7 mouse cellular contexts compared by ENCODE assay signal in the genomic region with DNA sequence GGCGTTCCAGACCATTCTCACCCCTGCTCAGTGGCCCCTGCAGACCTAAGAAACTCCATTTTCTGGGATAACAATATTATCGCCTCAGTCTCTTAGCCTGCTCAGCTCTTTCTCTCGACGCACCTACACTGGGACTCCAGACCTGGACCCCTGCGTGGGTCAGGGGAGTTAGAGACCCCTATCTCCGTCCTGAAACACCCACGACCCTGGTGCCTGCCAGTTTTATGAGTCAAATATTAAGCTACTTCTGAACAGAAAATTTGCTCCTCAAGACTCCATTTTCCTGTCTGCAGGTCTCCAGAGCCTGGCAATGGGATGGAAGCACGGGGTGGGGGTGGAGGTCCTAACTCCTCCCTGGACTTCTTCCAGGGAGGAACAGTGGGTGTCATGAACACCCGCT. TPM values are rescaled to one million over a fixed set of nuclear protein-coding genes. Genes with fewer than 3 reads are reported as not detected.
DNase-seq lines count a peak whose midpoint lies in the region; ATAC-seq lines count a peak whose summit lies in the region.

No protein-coding gene starts in this region.

- H3K4me3 ChIP-seq in megakaryocyte, embryonic 14.5 days (replicated peaks) = peak overlapping the region; percentile 96
- H3K4me3 ChIP-seq in forebrain, embryonic 13.5 days = peak overlapping the region; percentile 55
- peak overlapping the region; percentile 61 for H3K4me3 ChIP-seq in limb, embryonic 13.5 days

- H3K27ac ChIP-seq in forebrain, embryonic 13.5 days = no peak overlapping the region
- H3K27ac ChIP-seq in limb, embryonic 13.5 days = no peak overlapping the region

- peak overlapping the region; percentile 95 for H3K4me2 ChIP-seq in forebrain, embryonic 13.5 days
- peak overlapping the region; percentile 95 for H3K4me2 ChIP-seq in limb, embryonic 13.5 days (replicated peaks)

- peaks cover 30% of the 10 kb centered on the region for H3K9me3 ChIP-seq in megakaryocyte, embryonic 14.5 days
- no peaks in the 10 kb centered on the region for H3K9me3 ChIP-seq in forebrain, embryonic 13.5 days (replicated peaks)
- H3K9me3 ChIP-seq in limb, embryonic 13.5 days = peaks cover 5% of the 10 kb centered on the region; the same call in 1 of the 2 replicates

- DNase-seq in splenic B cell, adult 2 months (ENCODE audit: low read depth, low spot score) = peak; percentile 8
- no peak for DNase-seq in ovary, adult 18-20 months (ENCODE audit: low spot score)
- DNase-seq in testis, postnatal 14 days (ENCODE audit: low spot score) = no peak

- peak overlapping the region; percentile 94 for H3K9ac ChIP-seq in forebrain, embryonic 13.5 days
- H3K9ac ChIP-seq in limb, embryonic 13.5 days = peak overlapping the region; percentile 87

- no peaks in the 10 kb centered on the region for H3K36me3 ChIP-seq in megakaryocyte, embryonic 14.5 days (replicated peaks; ENCODE audit: low read length)
- H3K36me3 ChIP-seq in forebrain, embryonic 13.5 days (ENCODE audit: poor library complexity, severe bottlenecking) = no peaks in the 10 kb centered on the region
- H3K36me3 ChIP-seq in limb, embryonic 13.5 days = no peaks in the 10 kb centered on the region
- no peaks in the 10 kb centered on the region for H3K36me3 ChIP-seq in splenic B cell, adult 2 months (ENCODE audit: control insufficient read depth, insufficient read depth, low read length, poor library complexity, severe bottlenecking)

- peaks cover 98% of the 10 kb centered on the region for H3K27me3 ChIP-seq in megakaryocyte, embryonic 14.5 days (replicated peaks)
- peaks cover 77% of the 10 kb centered on the region for H3K27me3 ChIP-seq in forebrain, embryonic 13.5 days
- H3K27me3 ChIP-seq in limb, embryonic 13.5 days = peaks cover 83% of the 10 kb centered on the region
- no peaks in the 10 kb centered on the region for H3K27me3 ChIP-seq in splenic B cell, adult 2 months (ENCODE audit: control insufficient read depth, insufficient read depth, low read length, poor library complexity, severe bottlenecking)

- no peak for ATAC-seq in megakaryocyte, adult 5-6 weeks (ENCODE audit: poor library complexity, severe bottlenecking)
- ATAC-seq in forebrain, embryonic 13.5 days = no peak
- no peak for ATAC-seq in limb, embryonic 13.5 days (ENCODE audit: low FRiP score, low read depth)

- peaks cover 71% of the 10 kb centered on the region for H3K4me1 ChIP-seq in megakaryocyte, embryonic 14.5 days
- H3K4me1 ChIP-seq in forebrain, embryonic 13.5 days = peaks cover 61% of the 10 kb centered on the region
- H3K4me1 ChIP-seq in limb, embryonic 13.5 days = peaks cover 55% of the 10 kb centered on the region

- WGBS in forebrain, embryonic 13.5 days = 5% methylated on average over 9 of the region's 9 CpGs
- WGBS in limb, embryonic 13.5 days = 2% methylated on average over 9 of the region's 9 CpGs

RNA-seq across cellular contexts. Expression of a gene that starts 16.5 kb away (rescaled TPM):
- polyA plus RNA-seq in megakaryocyte, embryonic 14.5 days (2012; ENCODE audit: insufficient read depth, low replicate concordance) = 2.7 and 7.4 TPM in 2 replicates
- 3.2 and 5.6 TPM in 2 replicates for total RNA-seq in megakaryocyte, adult 5-6 weeks (2015)
- 3.0 and 3.6 TPM in 2 replicates for total RNA-seq in megakaryocyte, adult 5-6 weeks (2017)
- 9.8 and 12.3 TPM in 2 replicates for polyA plus RNA-seq in forebrain, embryonic 13.5 days (2015; fragmentation: Nextera tagmentation; extraction: Ambion mirVana)
- polyA plus RNA-seq in limb, embryonic 13.5 days (2015; fragmentation: Nextera tagmentation; extraction: Ambion mirVana) = 9.4 and 10.6 TPM in 2 replicates

RNA-seq across cellular contexts. Expression of a gene that starts 28.7 kb away (rescaled TPM):
- 49.2 and 111 TPM in 2 replicates for polyA plus RNA-seq in megakaryocyte, embryonic 14.5 days (2012; ENCODE audit: insufficient read depth, low replicate concordance)
- total RNA-seq in megakaryocyte, adult 5-6 weeks (2015) = 15.3 and 15.5 TPM in 2 replicates
- total RNA-seq in megakaryocyte, adult 5-6 weeks (2017) = 18.0 and 18.4 TPM in 2 replicates
- polyA plus RNA-seq in forebrain, embryonic 13.5 days (2015; fragmentation: Nextera tagmentation; extraction: Ambion mirVana) = 10.2 and 11.5 TPM in 2 replicates
- 10.7 and 11.3 TPM in 2 replicates for polyA plus RNA-seq in limb, embryonic 13.5 days (2015; fragmentation: Nextera tagmentation; extraction: Ambion mirVana)

RNA-seq across cellular contexts. Expression of a gene that starts 34.5 kb away (rescaled TPM):
- polyA plus RNA-seq in megakaryocyte, embryonic 14.5 days (2012; ENCODE audit: insufficient read depth, low replicate concordance) = 0.46 TPM in 1 of 2 replicates, not detected in the other
- total RNA-seq in megakaryocyte, adult 5-6 weeks (2015) = 1.5 and 1.6 TPM in 2 replicates
- 2.8 TPM in 2 replicates for total RNA-seq in megakaryocyte, adult 5-6 weeks (2017)
- polyA plus RNA-seq in forebrain, embryonic 13.5 days (2015; fragmentation: Nextera tagmentation; extraction: Ambion mirVana) = 45.2 and 52.0 TPM in 2 replicates
- 62.8 and 66.7 TPM in 2 replicates for polyA plus RNA-seq in limb, embryonic 13.5 days (2015; fragmentation: Nextera tagmentation; extraction: Ambion mirVana)

Comparison
In these comparisons a context has a peak if more than half of its experiments do, and no peak if none do; other contexts are left out.
1. RNA of a gene that starts 34.5 kb away (polyA plus RNA-seq): 62.8 to 66.7 TPM in limb, embryonic 13.5 days and 45.2 to 52.0 TPM in forebrain, embryonic 13.5 days; 0.46 TPM in megakaryocyte, embryonic 14.5 days; every median in the first group is over 10 times any median in the second.
2. Peak in every context shown above with its lines, with median percentiles within 50 percentile points of each other: H3K4me3 ChIP-seq.